Mouse (Mus musculus) urinary bladder, postnatal 14 days (tissue): Measurements from ENCODE around the gene Elp4.

Experiments used
- DNase-seq: peaks from one replicate; pipeline ENCODE4 v3.0.0; 2021; ENCODE audit warnings: low spot score

Elp4 gene

GRCm38 (mm10) chr2:105715409-105716115, 188.8 kb downstream of the Elp4 start:
- no peak for DNase-seq

DNA sequence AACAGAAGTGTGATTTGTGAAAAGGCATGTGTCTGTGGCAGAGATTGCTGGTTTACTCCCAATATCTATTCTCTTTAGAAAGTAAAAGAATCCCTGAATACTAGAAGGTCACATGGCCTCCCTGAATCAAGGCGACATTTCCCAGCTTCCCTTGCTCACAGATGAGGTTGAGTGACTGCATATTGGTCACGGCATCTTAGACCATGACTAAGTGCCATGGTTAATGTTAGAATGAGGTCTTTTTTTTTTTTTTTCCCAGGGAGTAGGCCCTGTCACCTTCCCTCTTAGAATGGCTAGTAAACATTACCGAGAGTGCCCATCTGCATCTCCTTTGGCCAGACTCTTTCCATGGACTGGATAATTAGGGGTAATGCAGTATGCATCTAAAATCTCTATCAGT, 193.9 kb downstream of the Elp4 start:
- no peak for DNase-seq

- no peak for DNase-seq
Measured at GRCm38 (mm10) chr2:105709126-105709525, 195.2 kb downstream of the Elp4 start.

- DNase-seq = no peak
Measured at GRCm38 (mm10) chr2:105705320-105705719, 199.0 kb downstream of the Elp4 start.

- no peak for DNase-seq
Measured at GRCm38 (mm10) chr2:105702586-105702985, 201.8 kb downstream of the Elp4 start.

GRCm38 (mm10) chr2:105701781-105702180, 202.6 kb downstream of the Elp4 start:
- no peak for DNase-seq

- no peak for DNase-seq
Measured at GRCm38 (mm10) chr2:105698631-105699030, 205.7 kb downstream of the Elp4 start.

- no peak for DNase-seq
Measured at GRCm38 (mm10) chr2:105697741-105698140, 206.6 kb downstream of the Elp4 start.

- DNase-seq = no peak
Measured at GRCm38 (mm10) chr2:105691296-105691695, 213.1 kb downstream of the Elp4 start.

DNA sequence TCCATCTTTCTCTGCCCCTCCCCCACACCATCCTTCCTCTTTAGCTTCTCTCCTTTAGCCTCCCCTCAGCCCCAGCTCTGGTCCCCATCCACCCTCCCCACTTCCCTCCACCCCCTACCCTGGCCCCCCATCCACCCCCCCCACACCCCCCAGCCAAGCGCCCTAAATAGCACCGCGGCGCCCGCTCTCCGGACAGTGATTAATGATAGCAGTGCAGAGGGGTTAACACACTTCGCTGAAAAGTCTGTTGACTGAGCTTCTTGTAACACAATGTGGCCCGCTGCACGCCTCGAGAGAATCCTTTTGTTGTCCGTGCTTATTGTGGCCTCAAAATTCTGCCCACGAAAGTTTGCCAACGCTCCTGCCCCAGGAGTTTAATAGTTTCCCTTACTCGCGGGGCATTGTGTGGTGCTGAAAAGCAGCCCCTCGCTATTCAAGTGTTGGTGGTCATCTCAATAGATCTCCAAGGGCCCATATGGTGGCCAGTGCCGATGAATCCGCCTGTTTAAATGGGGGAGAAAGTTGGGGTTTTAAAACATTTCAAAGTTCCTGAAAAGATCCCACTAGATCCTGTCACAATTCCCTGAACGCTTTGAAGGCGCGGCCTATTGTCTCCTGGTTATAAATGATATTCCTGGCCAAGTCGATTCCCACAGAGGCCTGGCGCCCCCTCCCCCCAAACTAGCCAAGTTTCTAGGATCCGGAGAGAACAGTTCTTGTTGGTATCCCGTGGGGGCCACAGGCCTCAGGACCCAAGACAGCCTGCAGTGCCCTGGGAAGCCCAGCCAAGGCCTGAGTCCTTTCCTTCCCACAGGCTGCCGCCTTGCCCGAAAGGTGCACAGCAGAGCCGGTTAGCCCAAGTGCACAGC, 214.4 kb downstream of the Elp4 start:
- DNase-seq = no peak

DNA sequence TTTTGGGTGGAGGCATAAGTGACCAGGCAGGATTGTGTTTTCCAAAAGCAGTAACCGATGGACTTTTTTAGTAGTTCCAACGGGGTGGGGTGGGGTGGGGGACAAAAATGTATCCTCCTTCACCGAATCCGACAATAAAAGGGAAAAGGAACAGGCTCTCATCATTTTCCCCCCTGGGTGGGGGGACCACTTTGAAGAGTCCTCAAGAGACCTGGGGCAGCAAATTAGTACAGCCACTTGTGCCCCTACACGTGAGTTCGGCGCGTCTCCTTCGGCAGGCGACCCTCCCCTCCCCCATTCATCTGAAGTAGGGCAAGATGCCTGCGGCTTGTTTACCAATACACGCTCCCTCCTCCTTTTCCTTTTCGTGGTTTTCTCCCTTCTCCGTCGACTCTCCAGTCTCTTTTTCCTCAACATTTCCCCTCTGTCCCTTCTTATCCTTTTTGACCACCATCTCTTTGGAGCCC, 215.0 kb downstream of the Elp4 start:
- no peak for DNase-seq

GRCm38 (mm10) chr2:105688436-105689303, 215.7 kb downstream of the Elp4 start:
- no peak for DNase-seq

DNA sequence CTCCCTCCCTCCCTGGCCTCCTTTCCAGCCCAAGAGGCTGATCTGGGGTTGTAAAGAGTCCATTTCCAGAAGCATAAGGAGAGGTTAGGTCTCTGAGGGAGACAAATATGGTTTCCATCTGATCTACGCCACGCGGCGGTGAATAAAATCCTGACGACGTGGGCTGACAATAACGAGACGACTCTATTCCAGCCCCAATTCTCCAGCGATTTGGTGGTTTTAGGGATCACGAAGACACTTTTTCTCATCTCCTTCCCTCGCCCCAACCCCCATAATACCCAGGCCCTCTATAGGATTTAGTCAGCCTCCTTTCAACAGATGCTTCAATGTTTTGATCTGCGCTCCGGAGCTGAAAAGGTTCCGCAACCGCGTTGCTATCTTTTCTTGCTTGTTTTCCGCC, 216.4 kb downstream of the Elp4 start:
- no peak for DNase-seq

- DNase-seq = no peak
Measured at GRCm38 (mm10) chr2:105687317-105687991, 216.9 kb downstream of the Elp4 start.

DNA sequence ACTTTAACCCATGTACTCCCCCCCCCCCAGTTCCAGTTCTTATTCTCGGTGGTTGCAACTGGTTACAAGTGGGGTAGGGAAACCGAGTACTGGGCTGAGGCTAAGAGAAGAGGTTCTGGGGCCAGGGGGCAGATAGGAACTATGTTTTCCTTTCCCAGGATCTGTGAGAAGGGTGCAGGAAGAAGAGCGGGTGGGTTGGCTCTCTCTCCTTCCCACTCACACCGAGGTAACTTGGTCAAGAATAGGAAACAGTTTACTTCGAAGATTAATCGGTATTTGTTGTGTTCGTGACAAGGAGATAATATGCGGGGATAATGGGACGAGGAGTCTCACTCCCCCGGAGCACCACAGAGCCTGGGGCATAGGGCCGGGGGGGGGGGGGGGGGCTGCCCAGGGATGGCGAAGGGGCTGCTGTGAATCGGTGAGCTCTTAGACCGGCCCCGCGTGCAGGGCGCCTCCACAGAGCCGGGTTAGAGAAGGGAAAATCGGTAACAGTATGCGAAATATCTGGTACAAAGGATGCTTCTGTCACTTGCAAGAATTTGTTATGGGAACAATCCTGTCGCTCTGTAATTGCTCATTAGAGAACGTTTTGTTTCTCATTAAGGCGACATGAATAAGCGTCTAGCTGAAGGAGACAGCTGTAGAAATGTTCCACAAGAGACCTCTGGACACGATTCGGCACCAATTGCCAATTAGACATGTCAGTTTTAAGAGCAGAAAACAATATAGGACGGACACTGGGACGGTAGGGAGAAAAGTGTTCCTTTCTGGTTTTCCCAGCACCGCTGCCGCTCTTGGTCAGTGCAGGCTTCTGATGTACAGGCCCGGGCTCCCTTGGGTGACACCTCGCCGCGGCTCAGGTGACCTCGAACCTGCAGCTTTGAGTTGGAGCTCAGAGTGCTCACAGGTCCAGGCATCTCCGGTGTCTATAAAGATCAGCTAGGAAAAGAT, 217.7 kb downstream of the Elp4 start:
- no peak for DNase-seq

DNA sequence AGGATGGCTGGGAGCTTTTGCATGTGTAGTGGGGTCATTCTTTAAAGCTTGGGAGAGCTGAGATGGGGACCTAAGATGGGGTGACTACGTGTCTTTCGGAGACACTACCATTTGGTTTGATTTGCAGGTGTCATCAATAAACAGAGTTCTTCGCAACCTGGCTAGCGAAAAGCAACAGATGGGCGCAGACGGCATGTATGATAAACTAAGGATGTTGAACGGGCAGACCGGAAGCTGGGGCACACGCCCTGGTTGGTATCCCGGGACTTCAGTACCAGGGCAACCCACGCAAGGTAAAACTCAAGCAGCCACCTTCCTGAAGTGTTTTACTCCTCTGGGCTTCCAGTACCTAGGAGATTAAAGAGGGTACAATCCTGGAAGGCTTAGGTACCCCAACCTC, 218.7 kb downstream of the Elp4 start:
- no peak for DNase-seq

GRCm38 (mm10) chr2:105684991-105685650, 219.2 kb downstream of the Elp4 start:
- DNase-seq = no peak

DNA sequence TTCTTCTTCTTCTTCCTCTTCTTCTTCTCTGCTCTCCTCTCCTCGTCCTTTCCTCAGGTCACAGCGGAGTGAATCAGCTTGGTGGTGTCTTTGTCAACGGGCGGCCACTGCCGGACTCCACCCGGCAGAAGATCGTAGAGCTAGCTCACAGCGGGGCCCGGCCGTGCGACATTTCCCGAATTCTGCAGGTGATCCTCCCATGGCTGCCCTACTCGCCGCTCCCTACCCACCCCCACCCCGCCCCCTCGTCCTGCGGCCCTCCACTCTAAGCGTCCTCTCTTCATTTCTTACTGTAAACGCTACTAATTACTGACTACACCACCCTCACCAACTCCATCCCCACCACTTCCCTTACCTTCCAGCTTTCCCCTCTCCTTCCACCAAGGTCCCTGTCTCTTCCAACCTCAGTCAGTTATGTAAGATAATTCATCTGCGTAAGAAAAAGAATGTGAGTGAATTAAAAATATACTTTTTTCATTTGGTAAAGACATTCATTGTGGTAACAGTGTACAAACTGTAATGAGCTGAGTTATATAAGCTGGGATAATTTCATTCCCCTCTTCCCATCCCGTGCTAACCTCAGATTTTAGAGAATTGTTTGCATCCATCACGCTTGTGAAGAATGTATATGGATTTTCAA, 220.5 kb downstream of the Elp4 start:
- no peak for DNase-seq

DNA sequence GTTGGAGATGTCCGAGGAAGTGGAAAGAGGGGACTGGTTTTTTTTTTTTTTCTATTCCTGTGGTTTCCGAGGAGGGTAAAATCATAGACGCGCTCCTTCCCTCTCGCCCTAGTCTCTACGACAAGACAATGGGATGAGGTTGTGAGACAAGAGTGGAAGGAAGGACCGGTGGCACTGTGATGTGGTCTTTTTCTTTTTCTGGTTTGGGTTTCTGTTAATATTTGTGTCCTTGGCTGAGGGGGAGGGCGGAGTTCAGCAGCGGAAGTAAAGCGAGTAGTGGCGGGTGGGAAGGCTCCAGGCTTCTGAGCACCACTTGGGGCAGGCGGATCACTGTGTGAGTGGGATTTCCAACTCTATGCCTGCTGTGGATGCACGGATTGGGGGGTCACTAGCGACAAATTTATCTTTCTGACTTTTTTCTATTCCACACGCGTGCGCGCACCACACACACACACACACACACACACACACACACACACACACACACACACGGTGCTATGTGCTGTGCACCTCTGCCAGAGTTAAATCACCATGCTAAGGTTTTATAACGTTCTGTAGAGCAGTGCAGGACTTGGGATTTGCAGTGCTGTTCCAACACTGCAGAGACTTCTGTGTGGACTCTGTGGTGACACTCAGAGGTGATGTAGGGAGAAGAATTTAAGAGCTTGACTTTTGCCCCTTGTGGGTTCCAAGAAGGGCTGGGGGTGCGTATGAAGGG, 221.6 kb downstream of the Elp4 start:
- DNase-seq = no peak
